Mouse (Mus musculus): Measurements from ENCODE around the gene Msh4. TPM values are rescaled to one million over a fixed set of nuclear protein-coding genes. Genes with fewer than 3 reads are reported as not detected.

The Msh4 gene
- polyA plus RNA-seq (2016; fragmentation: Nextera tagmentation; extraction: Ambion mirVana): 0.09 and 0.10 TPM in 2 replicates

- H3K36me3 ChIP-seq: peaks cover 83% of the 10 kb centered on the region
- H3K27ac ChIP-seq: no peak within 1 kb of the TSS
- peaks cover 30% of the 10 kb centered on the region for H3K4me1 ChIP-seq (replicated peaks)
- 88% methylated on average over 9 of the region's 9 CpGs for WGBS
- H3K27me3 ChIP-seq (ENCODE audit: insufficient read depth, poor library complexity, severe bottlenecking): no peaks in the 10 kb centered on the region
- H3K9me3 ChIP-seq: no peaks in the 10 kb centered on the region
- H3K4me3 ChIP-seq: no peak within 1 kb of the TSS
- no peak for DNase-seq (ENCODE audit: low spot score)
These were observed at the start of gene Msh4 for GRCm38 (mm10) chr3:153906136-153906871. TSS of gene Msh4 (minus strand) at chr3:153906138.

GRCm38 (mm10) chr3:153948176-153948575 lies 42.2 kb upstream of the Msh4 start:
- H3K9me3 ChIP-seq: no peaks in the 10 kb centered on the region
- no peak overlapping the region for H3K27ac ChIP-seq
- H3K27me3 ChIP-seq (ENCODE audit: insufficient read depth, poor library complexity, severe bottlenecking): no peaks in the 10 kb centered on the region
- H3K4me1 ChIP-seq (replicated peaks): peaks cover 14% of the 10 kb centered on the region
- 78% methylated on average over 2 of the region's 2 CpGs for WGBS
- DNase-seq (ENCODE audit: low spot score): no peak
- H3K36me3 ChIP-seq: no peaks in the 10 kb centered on the region
- no peak overlapping the region for H3K4me3 ChIP-seq

GRCm38 (mm10) chr3:153947271-153947670 lies 41.3 kb upstream of the Msh4 start:
- H3K27me3 ChIP-seq (ENCODE audit: insufficient read depth, poor library complexity, severe bottlenecking): no peaks in the 10 kb centered on the region
- no peak for DNase-seq (ENCODE audit: low spot score)
- WGBS: 68% methylated on average over 4 of the region's 4 CpGs

DNA sequence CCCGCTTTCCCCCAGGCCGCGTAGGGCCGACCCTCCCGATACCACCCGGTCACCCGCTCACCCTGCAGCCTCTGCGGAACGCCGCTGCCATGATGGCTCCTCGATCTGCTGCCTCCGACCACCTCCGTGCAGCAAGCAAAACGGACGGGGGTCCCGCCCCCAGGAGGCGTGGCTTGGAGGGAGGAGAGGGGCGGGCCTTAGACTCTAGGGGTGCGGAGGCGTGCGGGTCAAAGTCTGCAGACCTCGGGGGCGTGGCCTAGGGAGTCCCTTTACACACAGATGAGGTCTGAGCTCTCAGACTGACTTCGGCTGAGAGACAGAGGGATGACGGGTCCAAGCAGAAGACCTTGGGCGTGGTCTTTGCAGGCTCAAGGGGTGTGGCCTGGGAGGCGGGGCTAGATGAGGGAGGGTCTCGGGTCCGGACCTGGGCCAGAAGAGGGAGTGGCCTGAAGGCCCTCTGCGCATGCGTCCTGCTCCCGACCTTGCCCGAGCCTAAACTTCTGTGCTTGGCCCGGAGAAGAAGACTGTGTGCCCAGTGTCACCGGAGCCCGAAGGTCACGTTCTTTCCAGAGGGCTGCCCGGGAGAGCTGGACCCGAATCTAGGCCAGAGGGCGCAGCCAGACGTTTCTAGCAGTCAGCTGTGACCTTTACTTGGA lies 38.5 kb upstream of the Msh4 start, which contains the start of gene Acadm:
TSS of gene Acadm (minus strand) at position 298 of the 656 bp plus-strand sequence.
- H3K9me3 ChIP-seq: no peaks in the 10 kb centered on the region
- peaks cover 19% of the 10 kb centered on the region; the same call in 1 of the 2 replicates for H3K36me3 ChIP-seq
- H3K4me1 ChIP-seq (replicated peaks): peaks cover 21% of the 10 kb centered on the region
- H3K27me3 ChIP-seq (ENCODE audit: insufficient read depth, poor library complexity, severe bottlenecking): no peaks in the 10 kb centered on the region
- DNase-seq (ENCODE audit: low spot score): peak; percentile 99
- H3K27ac ChIP-seq: peak within 1 kb of the TSS; percentile 93
- WGBS: under 1% methylated on average over 41 of the region's 41 CpGs
- H3K4me3 ChIP-seq: peak within 1 kb of the TSS; percentile 72

More at GRCm38 (mm10) chr3:153947271-153947670, 41.3 kb upstream of the Msh4 start:
- H3K4me3 ChIP-seq: no peak overlapping the region
- H3K4me1 ChIP-seq (replicated peaks): peaks cover 21% of the 10 kb centered on the region
- no peak overlapping the region for H3K27ac ChIP-seq
- no peaks in the 10 kb centered on the region for H3K36me3 ChIP-seq
- no peaks in the 10 kb centered on the region for H3K9me3 ChIP-seq

- Histone ChIP-seq H3K36me3 (peaks cover 20% of the 10 kb centered on the region), H3K4me3 (peak overlapping the region; percentile 72)
- WGBS: under 1% methylated on average over 19 of the region's 19 CpGs
These were observed 38.0 kb upstream of the Msh4 start for GRCm38 (mm10) chr3:153943901-153944334.

DNA sequence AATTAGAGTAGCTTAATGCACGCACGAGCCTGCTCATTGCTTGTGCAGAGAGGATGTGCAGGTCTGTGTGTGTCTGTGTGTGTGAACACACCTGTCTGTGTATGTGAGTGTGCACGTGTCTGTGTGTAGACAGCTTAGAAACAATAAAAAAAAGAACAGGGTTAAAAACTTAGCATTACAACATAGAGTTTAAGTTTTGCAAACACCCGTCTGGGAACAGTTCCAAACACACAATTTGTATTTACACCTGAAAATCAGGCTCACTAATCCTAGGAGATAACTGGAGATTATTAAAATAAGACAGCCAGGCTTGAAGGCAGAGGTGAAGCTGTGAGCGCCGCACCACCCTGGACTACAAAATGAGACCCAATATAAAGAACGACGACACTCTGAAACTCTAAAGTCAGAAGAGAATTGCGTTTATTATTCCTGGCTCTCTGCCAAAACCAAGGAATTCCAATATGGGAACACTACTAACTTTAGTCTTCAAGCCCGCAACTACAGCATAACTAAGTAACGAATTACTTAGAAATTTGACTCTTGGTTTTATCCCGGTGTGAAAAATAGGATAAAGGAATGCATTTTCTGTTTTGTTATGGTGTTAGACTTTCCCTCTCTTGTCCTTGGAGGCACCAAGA lies 37.2 kb upstream of the Msh4 start:
- no peak for DNase-seq (ENCODE audit: low spot score)
- WGBS: 64% methylated on average over 12 of the region's 12 CpGs
- peaks cover 21% of the 10 kb centered on the region for H3K4me1 ChIP-seq (replicated peaks)

More at GRCm38 (mm10) chr3:153943901-153944334, 38.0 kb upstream of the Msh4 start:
- Histone ChIP-seq H3K9me3 (no peaks in the 10 kb centered on the region), H3K4me1 (replicated peaks) (peaks cover 21% of the 10 kb centered on the region), H3K27ac (peak overlapping the region; percentile 93), H3K27me3 (ENCODE audit: insufficient read depth, poor library complexity, severe bottlenecking) (no peaks in the 10 kb centered on the region)
- no peak for DNase-seq (ENCODE audit: low spot score)

GRCm38 (mm10) chr3:153941613-153942012 lies 35.7 kb upstream of the Msh4 start:
- WGBS: 93% methylated on average over 13 of the region's 13 CpGs
- no peaks in the 10 kb centered on the region for H3K27me3 ChIP-seq (ENCODE audit: insufficient read depth, poor library complexity, severe bottlenecking)
- no peaks in the 10 kb centered on the region for H3K9me3 ChIP-seq
- H3K36me3 ChIP-seq: peaks cover 43% of the 10 kb centered on the region
- DNase-seq (ENCODE audit: low spot score): no peak
- peaks cover 21% of the 10 kb centered on the region for H3K4me1 ChIP-seq (replicated peaks)
- H3K27ac ChIP-seq: no peak overlapping the region
- H3K4me3 ChIP-seq: no peak overlapping the region

More for the DNA sequence above, 37.2 kb upstream of the Msh4 start:
- Histone ChIP-seq H3K36me3 (peaks cover 28% of the 10 kb centered on the region), H3K27me3 (ENCODE audit: insufficient read depth, poor library complexity, severe bottlenecking) (no peaks in the 10 kb centered on the region), H3K27ac (no peak overlapping the region), H3K4me3 (peak overlapping the region; percentile 72), H3K9me3 (no peaks in the 10 kb centered on the region)

GRCm38 (mm10) chr3:153940486-153940885 lies 34.5 kb upstream of the Msh4 start:
- Histone ChIP-seq H3K9me3 (no peaks in the 10 kb centered on the region), H3K4me3 (no peak overlapping the region), H3K36me3 (peaks cover 51% of the 10 kb centered on the region), H3K27me3 (ENCODE audit: insufficient read depth, poor library complexity, severe bottlenecking) (no peaks in the 10 kb centered on the region), H3K27ac (no peak overlapping the region), H3K4me1 (replicated peaks) (peaks cover 21% of the 10 kb centered on the region)
- whole genome bisulfite sequencing: 91% methylated on average over 9 of the region's 9 CpGs
- no peak for DNase-seq (ENCODE audit: low spot score)

DNA sequence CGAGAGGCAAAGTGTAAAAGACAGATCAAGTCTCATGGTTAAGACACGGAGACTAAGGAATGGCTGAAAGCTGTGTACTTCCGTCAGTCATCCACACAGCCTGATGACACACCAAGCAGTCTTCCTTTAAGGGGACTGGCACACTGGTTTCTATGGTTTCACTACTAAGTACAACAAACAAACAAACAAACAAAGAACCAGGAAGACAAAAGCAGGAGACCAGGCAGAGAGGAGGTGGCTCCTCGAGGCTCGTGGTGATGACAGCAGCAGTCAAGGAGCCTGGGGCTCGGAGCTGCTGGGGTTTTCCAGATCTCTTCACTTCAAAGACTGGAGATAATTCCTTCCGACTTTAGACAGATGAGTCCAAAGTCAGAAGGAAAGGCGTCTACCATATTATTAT lies 34.1 kb upstream of the Msh4 start:
- H3K36me3 ChIP-seq: peaks cover 56% of the 10 kb centered on the region
- no peaks in the 10 kb centered on the region for H3K27me3 ChIP-seq (ENCODE audit: insufficient read depth, poor library complexity, severe bottlenecking)
- DNase-seq (ENCODE audit: low spot score): no peak
- H3K9me3 ChIP-seq: no peaks in the 10 kb centered on the region
- H3K4me3 ChIP-seq: no peak overlapping the region
- peaks cover 18% of the 10 kb centered on the region for H3K4me1 ChIP-seq (replicated peaks)
- WGBS: 79% methylated on average over 8 of the region's 8 CpGs
- H3K27ac ChIP-seq: no peak overlapping the region

DNA sequence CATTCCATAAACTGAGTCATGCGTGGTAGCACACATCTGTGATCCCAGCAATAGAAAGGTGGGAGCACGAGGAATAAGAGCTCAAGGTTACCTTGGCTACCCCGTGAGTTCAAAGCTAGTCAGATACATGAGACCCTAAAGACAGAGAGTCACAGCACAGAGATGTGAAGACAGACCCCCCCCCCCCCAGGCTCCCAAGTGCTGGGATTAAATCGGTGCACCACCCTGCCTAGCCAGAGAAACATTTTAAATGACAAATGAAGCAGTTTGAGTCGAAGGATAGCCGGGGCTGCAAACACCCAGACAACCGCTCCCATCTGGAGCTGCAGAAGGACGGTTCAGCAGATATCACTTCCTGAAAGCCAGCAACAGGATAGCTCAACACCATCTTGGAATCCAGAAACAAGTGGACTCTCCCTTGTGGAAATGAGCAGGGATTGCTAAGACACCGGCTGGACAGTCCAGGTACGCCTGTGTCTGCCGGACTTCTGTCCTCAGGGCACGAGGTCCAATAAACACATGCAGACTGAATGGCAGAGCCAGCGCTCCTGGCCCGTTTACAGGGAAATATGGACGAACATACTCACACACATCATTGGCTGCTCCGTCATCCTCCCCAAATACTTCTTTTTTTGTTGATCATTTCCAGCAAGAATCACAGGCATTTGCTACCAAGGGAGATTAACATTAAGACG lies 31.3 kb upstream of the Msh4 start:
- H3K36me3 ChIP-seq: peaks cover 81% of the 10 kb centered on the region
- no peaks in the 10 kb centered on the region for H3K4me1 ChIP-seq (replicated peaks)
- H3K27ac ChIP-seq: no peak overlapping the region
- H3K9me3 ChIP-seq: no peaks in the 10 kb centered on the region
- no peak for DNase-seq (ENCODE audit: low spot score)
- WGBS: 93% methylated on average over 17 of the region's 17 CpGs
- no peaks in the 10 kb centered on the region for H3K27me3 ChIP-seq (ENCODE audit: insufficient read depth, poor library complexity, severe bottlenecking)
- H3K4me3 ChIP-seq: no peak overlapping the region

DNA sequence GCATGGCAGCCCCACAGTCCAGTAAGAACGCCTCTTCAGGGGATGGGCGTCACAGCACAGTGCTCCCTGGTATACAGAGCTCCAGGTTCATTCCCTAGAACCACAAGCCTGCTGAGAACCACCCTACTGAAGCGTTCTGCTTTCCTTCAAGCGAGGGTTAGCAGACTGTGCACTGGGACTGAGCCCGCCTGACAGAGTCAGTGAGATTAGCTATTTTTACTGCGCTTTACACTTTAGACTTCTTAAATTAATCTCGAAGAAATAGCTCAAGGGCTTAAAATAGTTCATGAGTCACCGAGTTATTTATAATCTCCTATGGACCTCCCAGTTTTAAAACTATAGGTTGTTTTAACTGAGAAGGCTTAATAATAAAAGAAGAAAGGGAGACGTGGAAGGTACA lies 29.9 kb upstream of the Msh4 start:
- WGBS: 93% methylated on average over 9 of the region's 9 CpGs

DNA sequence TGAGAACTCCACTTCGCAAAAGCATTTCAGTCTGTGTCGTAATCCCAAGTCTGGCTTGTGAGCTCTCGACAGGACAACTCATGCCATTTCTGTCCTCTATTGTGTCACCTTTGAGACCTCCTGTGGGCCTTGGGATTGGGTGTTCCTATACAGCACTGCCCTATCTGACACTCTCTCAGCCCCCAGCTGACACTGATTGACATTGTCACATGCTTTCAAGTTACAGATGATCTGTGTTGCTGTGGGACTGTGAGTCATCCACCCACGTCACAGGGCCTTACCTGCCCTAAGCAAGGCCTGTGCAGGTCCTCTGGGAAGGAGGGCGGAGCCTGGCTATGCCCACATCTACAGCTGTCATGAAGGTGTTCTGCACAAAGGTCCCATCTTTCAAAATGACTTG lies 26.5 kb upstream of the Msh4 start:
- Histone ChIP-seq H3K4me3 (no peak overlapping the region), H3K27ac (no peak overlapping the region), H3K4me1 (replicated peaks) (no peaks in the 10 kb centered on the region), H3K27me3 (ENCODE audit: insufficient read depth, poor library complexity, severe bottlenecking) (no peaks in the 10 kb centered on the region), H3K9me3 (no peaks in the 10 kb centered on the region), H3K36me3 (peaks cover 88% of the 10 kb centered on the region)
- WGBS: 96% methylated on average over 5 of the region's 5 CpGs
- no peak for DNase-seq (ENCODE audit: low spot score)

More for the DNA sequence above, 29.9 kb upstream of the Msh4 start:
- DNase-seq (ENCODE audit: low spot score): no peak
- Histone ChIP-seq H3K4me1 (replicated peaks) (no peaks in the 10 kb centered on the region), H3K9me3 (no peaks in the 10 kb centered on the region), H3K27me3 (ENCODE audit: insufficient read depth, poor library complexity, severe bottlenecking) (no peaks in the 10 kb centered on the region), H3K36me3 (peaks cover 83% of the 10 kb centered on the region), H3K4me3 (no peak overlapping the region), H3K27ac (no peak overlapping the region)

Measured in hindbrain, embryonic 10.5 days (tissue).